Mouse (Mus musculus) embryonic facial prominence, embryonic 14.5 days (tissue): ENCODE measurements around the gene Slc22a1. TPM values are rescaled to one million over a fixed set of nuclear protein-coding genes. Genes with fewer than 3 reads are reported as not detected.

Experiments used
- ATAC-seq: fragments of 200-750 bp; cut with Nextera tagmentation; 2 replicates; pipeline ENCODE4 v1.8.0; 2017; ENCODE audit warnings: low read depth, moderate number of reproducible peaks, moderate TSS enrichment
- DNase-seq: peaks from one replicate; pipeline ENCODE4 v3.0.0-alpha.2; 2015; ENCODE audit warnings: low spot score
- H3K27ac ChIP-seq: fragments of 300-500 bp; sonication (generic); replicated peaks from 2 replicates; pipeline ENCODE4 v1.5.1; 2014; ENCODE audit warnings: low read depth, mild to moderate bottlenecking, low read length, moderate library complexity
- H3K27me3 ChIP-seq: fragments of 300-500 bp; sonication (generic); replicated peaks from 2 replicates; pipeline ENCODE4 v1.6.1; 2014; ENCODE audit warnings: low read length; ENCODE audit not compliant: control insufficient read depth, insufficient read depth
- H3K36me3 ChIP-seq: fragments of 300-500 bp; sonication (generic); 2 replicates; pipeline ENCODE4 v1.6.1; 2014; ENCODE audit warnings: low read length, mixed read lengths; ENCODE audit not compliant: control insufficient read depth, insufficient read depth
- H3K4me1 ChIP-seq: fragments of 300-500 bp; sonication (generic); 2 replicates; pipeline ENCODE4 v1.6.1; 2014; ENCODE audit warnings: antibody characterized with exemption, low read length; ENCODE audit not compliant: control insufficient read depth, insufficient read depth
- H3K4me2 ChIP-seq: fragments of 300-500 bp; sonication (generic); 2 replicates; pipeline ENCODE4 v1.6.1; 2014; ENCODE audit warnings: low read depth, mild to moderate bottlenecking, low read length, moderate library complexity, mixed read lengths
- H3K4me3 ChIP-seq: fragments of 300-500 bp; sonication (generic); 2 replicates; pipeline ENCODE4 v1.5.1; 2014; ENCODE audit warnings: low read depth, mild to moderate bottlenecking, low read length
- H3K9ac ChIP-seq: fragments of 300-500 bp; sonication (generic); 2 replicates; pipeline ENCODE4 v1.6.1; 2014; ENCODE audit warnings: low read depth, mild to moderate bottlenecking, low read length, moderate library complexity, mixed read lengths
- H3K9me3 ChIP-seq: fragments of 300-500 bp; sonication (generic); 2 replicates; pipeline ENCODE4 v1.6.1; 2016; ENCODE audit warnings: low read length; ENCODE audit not compliant: control insufficient read depth
- WGBS: fragments of 180-500 bp; shearing (Covaris S2); extraction: QIAGEN DNeasy Blood & Tissue Kit; methylation state at CpG from one replicate; pipeline ENCODE4 v1.1.7; 2014; 5-methylcytosine and 5-hydroxymethylcytosine counted together
- polyA plus RNA-seq: library from polyadenylated mRNA; unstranded; fragments of >200 nt; fragmentation: Nextera tagmentation; extraction: Ambion mirVana; gene quantifications from 2 replicates; pipeline ENCODE4 v1.2.1, GENCODE M21; 2014

The Slc22a1 gene
- 0.31 and 0.38 TPM in 2 replicates for polyA plus RNA-seq

DNA sequence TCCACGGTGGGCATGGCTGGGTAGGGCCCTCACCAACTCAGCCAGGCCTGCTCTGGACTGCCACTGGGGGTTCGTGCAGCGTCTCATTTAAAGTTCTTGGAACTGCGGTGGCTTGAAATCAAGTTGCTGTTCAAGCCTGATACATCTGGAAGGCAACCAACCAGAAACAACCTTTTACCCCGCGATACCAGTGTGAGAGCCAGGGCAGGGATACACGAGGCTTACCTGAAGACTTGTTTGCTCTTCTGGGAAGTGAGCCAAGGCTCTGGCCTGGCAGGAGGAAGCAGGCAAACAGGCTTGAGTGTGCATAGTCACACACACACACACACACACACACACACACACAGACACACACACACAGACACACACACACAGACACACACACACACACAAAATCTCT is at the start of gene Slc22a1:
TSS of gene Slc22a1 (minus strand) at position 184 of the 400 bp plus-strand sequence.
- ATAC-seq (peak; percentile 50; the same call in 1 of the 2 replicates), DNase-seq (peak; percentile 66)
- Histone ChIP-seq H3K9ac (no peak within 1 kb of the TSS), H3K4me2 (no peak within 1 kb of the TSS), H3K27me3 (no peaks in the 10 kb centered on the region), H3K4me1 (peaks cover 7% of the 10 kb centered on the region; the same call in 1 of the 2 replicates), H3K36me3 (peaks cover under 1% of the 10 kb centered on the region), H3K4me3 (no peak within 1 kb of the TSS), H3K27ac (no peak within 1 kb of the TSS), H3K9me3 (no peaks in the 10 kb centered on the region)
- WGBS = 76% methylated on average over 7 of the region's 7 CpGs

DNA sequence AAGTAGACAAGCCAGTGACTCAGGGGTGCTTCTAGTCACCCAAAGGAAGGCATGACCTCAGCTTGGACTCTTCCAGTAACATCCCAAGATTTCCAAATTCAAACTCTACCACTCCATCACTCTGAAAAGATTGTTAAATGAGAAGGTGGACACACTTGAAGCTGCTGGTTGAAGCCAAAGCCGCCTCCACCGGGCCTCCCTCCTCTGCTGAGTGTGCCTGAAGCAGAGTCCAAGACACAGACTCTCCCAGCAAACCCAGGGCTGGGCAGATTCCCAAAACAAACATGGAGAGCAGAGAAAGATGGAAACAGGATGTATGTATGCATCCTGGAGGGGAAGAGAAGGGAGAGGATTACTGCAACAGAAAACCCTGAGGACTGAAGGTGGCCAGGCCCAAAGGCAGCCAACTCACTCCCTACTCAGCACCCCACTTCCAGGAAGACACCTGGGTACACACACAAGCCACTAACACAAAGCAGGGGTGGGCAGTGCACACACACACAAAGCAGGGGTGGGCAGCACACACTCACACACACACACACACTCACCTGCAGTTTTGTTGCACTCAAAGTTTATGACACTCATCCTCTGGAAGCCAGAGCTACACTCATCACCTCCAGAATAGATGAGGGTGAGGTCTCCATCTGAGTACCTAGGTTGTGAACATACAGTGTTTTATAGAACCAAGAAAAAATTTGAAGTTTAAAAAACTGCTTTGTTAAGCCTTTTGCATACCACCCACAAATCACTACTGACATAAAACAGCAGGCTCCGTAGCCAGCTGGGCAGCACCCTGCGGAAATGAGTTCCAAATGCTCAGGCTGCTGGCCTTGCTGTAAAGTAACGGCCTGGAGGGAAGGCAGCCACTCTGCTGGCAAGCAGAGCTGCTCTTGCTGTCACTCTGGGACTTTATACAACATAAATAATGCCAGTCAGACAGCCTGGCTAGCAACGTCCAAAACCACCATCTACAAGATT is 49.4 kb upstream of the Slc22a1 start:
- no peaks in the 10 kb centered on the region for H3K9me3 ChIP-seq
- peaks cover 45% of the 10 kb centered on the region for H3K4me1 ChIP-seq
- peak; percentile 70 for ATAC-seq
- peak overlapping the region; percentile 92 for H3K27ac ChIP-seq
- peak; percentile 95 for DNase-seq
- no peak overlapping the region for H3K4me2 ChIP-seq
- no peaks in the 10 kb centered on the region for H3K27me3 ChIP-seq
- H3K36me3 ChIP-seq = peaks cover 49% of the 10 kb centered on the region
- H3K9ac ChIP-seq = no peak overlapping the region
- 32% methylated on average over 6 of the region's 6 CpGs for WGBS
- no peak overlapping the region for H3K4me3 ChIP-seq

DNA sequence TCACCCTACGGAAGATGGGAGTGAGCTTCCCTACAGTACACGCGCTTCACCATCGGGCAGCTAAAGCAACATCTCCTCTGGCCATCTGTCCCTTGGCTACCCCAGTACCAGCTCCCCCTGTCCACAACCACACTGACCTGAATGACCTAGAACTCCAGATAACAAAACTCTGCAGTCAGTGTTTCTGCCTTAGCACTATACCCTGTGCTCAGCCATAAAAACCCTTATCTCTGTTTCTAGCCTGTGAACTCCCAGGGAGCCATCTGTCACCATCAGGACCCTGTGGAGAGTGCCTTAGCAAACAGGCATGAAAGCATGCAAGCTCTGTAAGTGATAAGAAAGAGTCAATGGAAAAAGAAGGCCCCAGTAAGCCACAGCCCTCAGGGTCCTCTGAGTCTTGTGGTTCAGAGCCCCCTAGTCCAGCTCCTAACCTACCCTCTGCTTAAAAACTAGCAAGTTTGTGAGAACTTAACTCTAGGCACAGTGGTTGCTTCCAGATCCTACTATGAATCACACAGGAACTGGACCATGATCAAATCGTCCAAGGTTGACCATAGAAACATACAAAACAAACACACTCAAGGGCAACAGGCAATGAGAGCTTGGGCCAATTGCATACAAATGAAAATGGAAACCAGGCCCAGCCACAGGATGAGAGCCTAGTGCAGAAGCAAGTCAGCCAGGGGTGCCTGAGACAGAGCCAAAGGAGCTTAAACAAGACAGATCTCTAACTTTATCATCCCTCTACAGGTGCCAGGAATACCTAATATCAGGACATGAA is 48.5 kb upstream of the Slc22a1 start:
- no peak overlapping the region for H3K4me3 ChIP-seq
- no peaks in the 10 kb centered on the region for H3K27me3 ChIP-seq
- H3K4me2 ChIP-seq = no peak overlapping the region
- no peaks in the 10 kb centered on the region for H3K9me3 ChIP-seq
- peaks cover 45% of the 10 kb centered on the region for H3K4me1 ChIP-seq
- DNase-seq = peak; percentile 91
- H3K27ac ChIP-seq = peak overlapping the region; percentile 92
- H3K9ac ChIP-seq = no peak overlapping the region
- WGBS = 90% methylated on average over 5 of the region's 5 CpGs
- peak; percentile 53; the same call in 1 of the 2 replicates for ATAC-seq
- H3K36me3 ChIP-seq = peaks cover 53% of the 10 kb centered on the region

DNA sequence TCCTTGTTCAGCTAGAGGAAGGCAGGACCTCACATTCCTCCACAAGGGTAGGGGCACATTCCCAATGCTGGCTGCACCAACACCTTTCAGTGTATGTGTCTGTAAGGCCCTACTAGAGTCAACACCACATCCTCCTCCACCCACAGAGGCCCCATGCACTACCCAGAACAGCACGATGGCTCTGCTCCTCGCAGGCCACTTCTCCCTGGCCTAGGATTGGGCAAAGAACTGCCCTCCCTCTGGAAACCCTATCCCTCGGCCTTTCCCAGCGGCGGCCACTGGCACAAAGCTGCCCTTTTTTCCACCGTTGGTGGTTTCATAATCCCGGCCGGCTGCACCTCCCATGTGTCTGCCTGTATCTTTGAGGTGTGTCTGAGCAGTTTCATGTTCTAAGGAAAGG is 47.0 kb upstream of the Slc22a1 start:
- ATAC-seq (peak; percentile 66; the same call in 1 of the 2 replicates), DNase-seq (peak; percentile 63)
- no peak overlapping the region for H3K9ac ChIP-seq
- H3K36me3 ChIP-seq = peaks cover 59% of the 10 kb centered on the region
- H3K4me1 ChIP-seq = peaks cover 52% of the 10 kb centered on the region
- H3K4me3 ChIP-seq = no peak overlapping the region
- WGBS = 26% methylated on average over 8 of the region's 8 CpGs
- no peak overlapping the region for H3K4me2 ChIP-seq
- H3K27me3 ChIP-seq = no peaks in the 10 kb centered on the region
- H3K27ac ChIP-seq = peak overlapping the region; percentile 92
- no peaks in the 10 kb centered on the region for H3K9me3 ChIP-seq

DNA sequence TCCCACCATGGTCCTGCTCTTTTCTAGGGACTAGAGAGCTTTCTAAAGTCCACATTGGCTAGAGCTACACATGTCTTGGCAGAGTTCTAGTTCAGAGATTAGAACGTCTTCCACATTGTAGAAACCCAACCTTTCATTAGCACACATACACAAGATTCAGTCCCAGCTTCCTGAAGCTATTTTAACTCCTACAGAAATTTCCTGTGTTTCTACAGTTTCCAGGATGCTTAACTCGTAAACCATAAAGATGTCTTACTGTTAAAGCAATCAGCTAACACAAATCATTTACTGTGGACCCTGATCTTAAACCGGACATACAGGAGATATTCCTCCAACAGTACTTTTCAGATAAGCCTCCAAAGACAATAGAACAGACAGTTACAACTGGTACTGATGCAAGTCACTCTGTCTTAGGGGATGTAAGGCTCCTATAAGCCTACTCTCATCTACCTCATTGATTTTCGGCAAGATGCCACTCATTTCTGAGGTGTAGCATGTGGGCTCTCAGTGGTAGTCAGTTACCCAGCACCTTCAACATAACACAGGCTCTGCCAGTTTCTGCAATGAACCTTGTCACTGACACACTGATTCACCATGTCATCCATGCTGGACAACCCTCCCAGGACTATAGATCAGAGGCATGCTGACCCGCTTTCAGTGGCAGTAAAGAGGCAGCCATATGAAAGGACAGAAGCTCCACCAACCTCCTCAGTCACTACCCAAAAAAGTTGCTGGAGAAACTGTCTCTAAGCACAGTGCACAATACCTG is 45.7 kb upstream of the Slc22a1 start:
- Histone ChIP-seq H3K36me3 (peaks cover 68% of the 10 kb centered on the region), H3K27me3 (no peaks in the 10 kb centered on the region), H3K4me3 (no peak overlapping the region), H3K4me1 (peaks cover 50% of the 10 kb centered on the region), H3K9me3 (no peaks in the 10 kb centered on the region), H3K4me2 (no peak overlapping the region), H3K9ac (no peak overlapping the region), H3K27ac (0 out of 2 replicates have a peak overlapping the region, but pooled peaks have one; percentile 1)
- WGBS = 87% methylated on average over 5 of the region's 5 CpGs
- no peak for ATAC-seq
- DNase-seq = no peak

DNA sequence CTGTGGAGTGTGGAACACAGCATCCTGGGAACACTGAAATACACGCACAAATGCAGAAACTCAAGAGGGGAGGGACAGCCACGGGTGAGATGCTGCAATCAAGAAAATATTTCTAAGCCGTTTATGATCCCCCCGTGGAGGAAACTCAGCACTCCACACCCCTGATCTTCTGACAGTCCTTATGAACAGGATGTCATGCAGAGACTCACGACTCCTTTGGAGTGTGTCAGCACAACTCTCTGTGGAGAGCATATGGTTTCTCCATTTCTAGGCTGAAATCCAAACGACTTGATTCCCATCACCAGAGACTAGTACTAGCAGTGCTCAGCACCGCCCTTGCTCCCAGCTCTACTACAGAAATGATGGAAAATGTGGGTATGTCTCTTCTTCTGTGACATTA is 42.6 kb upstream of the Slc22a1 start:
- Histone ChIP-seq H3K27ac (peak overlapping the region; percentile 62; the same call in 1 of the 2 replicates), H3K36me3 (peaks cover 89% of the 10 kb centered on the region), H3K4me1 (peaks cover 23% of the 10 kb centered on the region), H3K27me3 (no peaks in the 10 kb centered on the region), H3K9me3 (no peaks in the 10 kb centered on the region), H3K4me2 (no peak overlapping the region), H3K4me3 (no peak overlapping the region), H3K9ac (no peak overlapping the region)
- 32% methylated on average over 7 of the region's 7 CpGs for WGBS
- DNase-seq (peak; percentile 91), ATAC-seq (peak; percentile 73; the same call in 1 of the 2 replicates)

DNA sequence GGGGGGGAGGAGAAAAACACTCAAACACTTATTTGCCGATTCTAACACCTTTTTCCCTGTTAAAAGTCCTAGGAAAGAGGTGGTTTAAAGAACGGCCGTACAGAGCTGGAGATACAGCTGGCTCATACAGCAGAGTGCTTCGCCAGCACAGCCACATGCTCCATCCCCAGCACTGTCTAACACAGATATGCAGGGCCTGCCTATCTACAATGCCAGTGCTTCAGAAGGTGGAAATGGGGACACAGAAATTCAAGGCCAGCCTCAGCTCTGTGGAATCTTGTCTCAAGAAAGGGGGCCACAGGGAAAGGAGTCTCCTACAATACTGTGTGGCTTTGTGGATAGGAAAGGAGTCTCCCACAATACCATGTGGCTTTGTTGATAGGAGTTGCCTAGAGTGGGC is 41.8 kb upstream of the Slc22a1 start:
- Histone ChIP-seq H3K36me3 (peaks cover 92% of the 10 kb centered on the region), H3K27me3 (no peaks in the 10 kb centered on the region), H3K4me3 (no peak overlapping the region), H3K9ac (no peak overlapping the region), H3K4me2 (no peak overlapping the region), H3K9me3 (no peaks in the 10 kb centered on the region), H3K27ac (peak overlapping the region; percentile 62), H3K4me1 (peaks cover 16% of the 10 kb centered on the region)
- DNase-seq = no peak
- no peak for ATAC-seq
- 86% methylated on average over 4 of the region's 4 CpGs for WGBS

DNA sequence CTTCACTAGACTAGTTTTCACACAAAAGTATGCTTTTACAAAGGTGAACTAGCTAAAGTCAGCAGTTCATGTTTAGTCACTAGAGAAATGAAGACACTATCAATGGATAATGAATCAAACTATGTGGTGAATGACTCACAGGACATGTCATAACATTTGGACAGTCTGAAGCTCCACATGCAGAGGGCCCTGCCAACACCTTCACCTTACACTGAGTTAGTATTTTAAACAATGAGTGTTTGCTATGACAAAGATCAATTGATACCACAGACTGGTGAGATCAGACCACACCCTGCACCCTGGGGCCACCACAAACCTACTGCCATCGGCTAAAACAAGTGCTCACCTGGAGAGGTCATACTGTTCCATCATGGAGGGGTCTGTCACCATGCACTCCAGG is 39.4 kb upstream of the Slc22a1 start:
- H3K27me3 ChIP-seq = no peaks in the 10 kb centered on the region
- H3K9me3 ChIP-seq = no peaks in the 10 kb centered on the region
- H3K36me3 ChIP-seq = peaks cover 93% of the 10 kb centered on the region
- H3K4me2 ChIP-seq = no peak overlapping the region
- ATAC-seq (no peak), DNase-seq (no peak)
- 71% methylated on average over 1 of the region's 1 CpGs for WGBS
- H3K4me1 ChIP-seq = peaks cover 20% of the 10 kb centered on the region; the same call in 1 of the 2 replicates
- H3K4me3 ChIP-seq = no peak overlapping the region
- H3K27ac ChIP-seq = peak overlapping the region; percentile 28; the same call in 1 of the 2 replicates
- no peak overlapping the region for H3K9ac ChIP-seq
